Mouse (Mus musculus): Measurements from ENCODE around the gene Matn1.

Matn1 gene

DNA sequence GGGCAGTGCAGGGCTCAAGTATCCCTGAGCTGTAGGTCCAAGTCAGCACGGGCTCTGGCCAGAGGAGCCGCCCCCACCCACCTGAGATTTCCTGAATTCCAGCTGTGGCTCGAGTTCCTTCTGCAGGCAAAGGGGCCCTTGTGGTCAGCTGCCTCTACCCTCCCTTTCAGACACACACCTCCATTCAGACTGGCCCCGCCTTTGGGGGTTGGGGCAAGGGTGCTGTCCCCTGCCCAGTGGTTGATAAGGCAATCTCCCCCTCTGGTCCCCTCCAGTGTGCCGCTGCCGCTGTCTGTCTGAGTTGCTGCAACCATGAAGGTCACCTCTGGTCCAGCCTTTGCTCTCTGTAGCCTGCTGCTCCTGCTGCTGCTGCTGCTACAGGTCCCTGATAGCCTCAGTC, at the start of gene Matn1:
Gene Matn1 (plus strand): TSS at position 274 of the 400 bp plus-strand sequence.
- no peak for DNase-seq (ENCODE audit: low read depth, low spot score)

GRCm38 (mm10) chr4:130895701-130896100, 48.5 kb upstream of the Matn1 start:
- DNase-seq (ENCODE audit: low read depth, low spot score), result no peak

- DNase-seq (ENCODE audit: low read depth, low spot score), result peak; percentile 60
These were observed 47.8 kb upstream of the Matn1 start for GRCm38 (mm10) chr4:130896372-130896771.

- DNase-seq (ENCODE audit: low read depth, low spot score), result no peak
These were observed 44.8 kb upstream of the Matn1 start for GRCm38 (mm10) chr4:130899383-130899781.

DNA sequence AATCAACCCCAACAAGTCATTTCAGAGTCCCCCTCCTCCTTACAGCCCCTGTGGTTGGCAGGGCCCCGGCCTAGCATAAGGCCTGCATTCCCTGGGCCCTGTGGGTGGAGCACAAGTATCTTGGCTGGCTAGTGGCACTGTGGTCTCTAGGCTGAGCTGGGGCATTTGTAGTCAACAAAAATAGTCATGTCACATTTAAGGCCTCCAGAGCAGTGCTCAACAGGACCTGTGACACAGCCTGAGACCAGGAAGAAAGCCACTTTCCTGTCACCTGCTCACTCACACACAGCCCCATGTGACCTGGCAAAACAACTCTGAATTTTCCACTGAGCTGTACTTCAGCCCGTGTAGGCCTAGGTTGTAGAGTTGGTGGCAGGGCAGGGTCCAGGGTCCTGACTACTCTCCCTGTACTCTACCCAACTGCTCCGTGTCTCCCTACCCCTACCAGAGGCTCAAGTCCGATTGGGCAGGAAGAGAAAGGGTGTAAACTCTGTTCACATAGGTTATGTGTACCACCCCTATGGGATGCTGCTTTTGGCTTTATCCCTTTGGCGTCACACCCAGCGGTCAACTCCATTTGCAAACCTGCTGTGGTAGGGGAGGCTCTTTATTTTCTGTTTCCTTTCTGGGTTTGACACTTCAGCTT, 44.3 kb upstream of the Matn1 start:
- no peak for DNase-seq (ENCODE audit: low read depth, low spot score)

DNA sequence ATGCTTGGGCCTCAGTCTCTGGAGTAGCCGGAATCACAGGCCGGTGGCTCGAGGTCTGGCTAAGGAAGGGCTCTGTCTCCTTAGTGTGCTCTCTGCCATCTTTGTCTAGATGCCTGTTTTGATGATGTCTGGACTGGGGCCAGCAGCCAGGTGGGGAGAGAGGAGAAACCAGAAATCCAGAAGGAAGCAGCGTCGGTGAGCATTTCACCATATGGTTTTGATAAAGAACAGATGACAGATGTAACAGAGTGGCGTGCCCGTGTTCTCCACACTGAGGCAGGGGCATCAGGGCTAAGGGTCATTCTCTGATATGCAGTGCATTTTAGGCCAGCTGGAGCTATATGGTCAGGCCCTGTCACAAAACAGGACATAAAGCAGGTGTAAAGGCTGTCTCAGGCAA, 43.4 kb upstream of the Matn1 start:
- no peak for DNase-seq (ENCODE audit: low read depth, low spot score)

DNA sequence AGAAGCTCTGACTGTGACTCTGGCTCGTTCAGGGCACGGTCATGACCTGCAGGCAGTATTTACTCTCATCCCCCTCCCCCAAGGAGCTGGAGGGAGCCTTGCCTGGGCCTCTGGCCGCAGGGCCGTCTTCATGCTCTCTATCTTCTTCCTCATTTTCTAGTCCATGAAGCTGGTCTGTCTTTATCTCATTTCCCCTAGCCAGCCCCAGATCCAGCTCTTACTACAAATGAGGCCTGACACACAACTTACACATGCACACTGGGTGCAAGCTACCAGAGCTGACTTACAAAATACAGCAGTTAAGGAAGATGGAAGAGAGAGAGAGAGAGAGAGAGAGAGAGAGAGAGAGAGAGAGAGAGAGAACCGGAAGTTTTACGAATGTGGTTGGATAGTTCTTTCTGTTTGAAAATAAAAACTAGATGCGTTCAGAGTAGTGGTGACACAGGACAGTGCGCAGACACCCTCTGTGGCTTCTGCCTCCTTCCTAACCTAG, 41.9 kb upstream of the Matn1 start:
- DNase-seq (ENCODE audit: low read depth, low spot score), result no peak

- DNase-seq (ENCODE audit: low read depth, low spot score), result no peak
These were observed 39.2 kb upstream of the Matn1 start for GRCm38 (mm10) chr4:130905025-130905424.

DNA sequence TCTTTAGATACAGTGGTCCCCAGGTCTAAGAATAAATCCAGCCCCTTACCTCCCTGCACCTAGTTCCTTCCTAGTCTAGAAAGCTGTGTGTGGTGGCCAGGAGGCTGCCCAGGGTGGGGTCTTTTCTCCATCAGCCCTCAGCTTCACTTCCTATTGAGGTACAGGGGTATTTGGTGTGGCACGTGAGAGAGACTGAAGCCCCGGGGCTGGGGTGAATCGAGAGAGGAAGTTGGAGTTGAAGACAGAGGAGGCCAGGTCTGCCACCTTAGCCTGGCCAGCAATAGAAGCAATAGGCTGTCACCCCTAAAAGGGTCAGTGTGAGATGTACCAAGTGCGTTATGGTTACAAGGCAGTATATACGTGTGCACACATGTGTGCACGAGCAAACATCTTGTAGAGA, 38.3 kb upstream of the Matn1 start:
- no peak for DNase-seq (ENCODE audit: low read depth, low spot score)

DNA sequence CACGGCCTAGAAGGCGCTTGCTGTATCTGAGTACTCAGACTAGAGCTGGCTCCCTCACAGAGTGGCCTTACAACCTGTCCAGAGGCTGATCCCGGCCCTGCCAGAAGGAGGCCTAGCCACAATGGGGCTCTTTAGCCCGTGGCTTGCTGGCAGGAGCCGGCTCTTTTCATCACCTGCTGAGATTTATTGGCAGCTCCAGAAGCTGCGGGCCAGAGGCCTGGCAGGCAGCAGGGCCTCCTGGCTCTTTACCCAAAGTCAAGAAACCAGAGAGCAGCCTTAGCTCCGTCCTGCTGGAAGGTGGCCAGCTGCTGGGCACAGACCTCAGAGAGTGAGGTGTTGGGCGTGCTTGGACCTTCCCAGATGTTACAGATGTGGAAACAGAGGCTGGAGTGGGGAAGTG, 37.9 kb upstream of the Matn1 start:
- no peak for DNase-seq (ENCODE audit: low read depth, low spot score)

- no peak for DNase-seq (ENCODE audit: low read depth, low spot score)
These were observed 36.8 kb upstream of the Matn1 start for GRCm38 (mm10) chr4:130907200-130908069.

DNA sequence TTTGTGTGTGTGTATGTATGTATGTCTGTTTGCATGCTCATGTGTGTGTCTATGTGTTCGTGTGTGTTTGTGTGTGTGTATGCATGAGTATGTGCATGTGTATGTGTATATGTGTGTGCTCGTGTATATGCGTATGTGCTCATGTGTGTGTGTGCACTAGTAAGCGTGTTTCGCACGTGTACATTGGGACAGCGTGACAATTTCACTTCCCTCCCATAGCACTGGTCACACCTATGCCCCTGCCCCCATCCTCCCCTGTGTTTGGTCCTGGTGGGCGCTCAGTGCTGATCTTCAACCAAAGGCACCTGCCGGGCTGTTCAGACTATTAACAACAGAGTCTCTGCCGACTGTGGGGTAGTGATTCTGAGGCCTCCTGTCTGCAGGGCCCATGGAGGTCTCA, 36.1 kb upstream of the Matn1 start:
- DNase-seq (ENCODE audit: low read depth, low spot score), result no peak

GRCm38 (mm10) chr4:130909167-130909874, 34.9 kb upstream of the Matn1 start:
- DNase-seq (ENCODE audit: low read depth, low spot score), result no peak

DNA sequence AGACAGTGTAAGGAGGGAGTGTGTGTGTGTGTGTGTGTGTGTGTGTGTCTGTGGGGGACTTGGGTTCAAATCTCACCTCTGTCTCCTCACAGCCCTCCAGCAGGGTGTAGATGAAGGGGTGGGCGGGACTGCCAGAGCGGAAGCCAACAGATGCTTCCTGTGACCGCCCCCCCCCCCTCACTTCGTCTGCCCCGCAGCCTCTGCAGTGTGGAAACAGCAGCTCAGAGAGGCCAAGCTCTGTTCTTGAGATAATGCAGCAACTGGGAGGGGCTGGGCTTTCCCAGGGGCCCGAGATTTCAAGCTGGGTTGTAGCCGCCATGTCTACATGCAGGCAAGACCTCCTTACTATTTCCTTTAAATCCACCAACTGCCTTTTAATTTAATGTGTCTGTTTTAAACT, 33.5 kb upstream of the Matn1 start:
- no peak for DNase-seq (ENCODE audit: low read depth, low spot score)

DNA sequence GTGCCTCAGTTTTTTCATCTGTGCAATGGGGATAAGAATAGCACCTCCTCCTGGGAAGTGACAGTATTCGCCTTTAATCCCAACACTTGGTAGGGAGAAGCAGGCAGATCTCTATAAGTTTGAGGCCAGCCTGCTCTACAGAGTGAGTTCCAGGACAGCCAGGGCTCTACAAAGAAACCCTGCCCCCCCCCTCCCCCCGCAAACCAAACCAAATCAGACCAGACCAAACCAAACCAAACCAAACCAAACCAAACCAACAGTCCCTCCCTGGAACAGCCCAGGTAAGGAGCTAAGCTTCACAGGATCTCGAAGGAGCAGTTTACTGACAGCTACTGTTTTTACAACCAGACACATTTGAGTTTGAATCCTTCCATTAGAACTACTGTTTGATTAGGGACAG, 31.6 kb upstream of the Matn1 start:
- no peak for DNase-seq (ENCODE audit: low read depth, low spot score)

GRCm38 (mm10) chr4:130913077-130913476, 31.1 kb upstream of the Matn1 start, which contains the start of gene Laptm5:
Gene Laptm5, plus strand, starts transcription at chr4:130913125.
- DNase-seq (ENCODE audit: low read depth, low spot score), result no peak

- no peak for DNase-seq (ENCODE audit: low read depth, low spot score)
These were observed 30.7 kb upstream of the Matn1 start for GRCm38 (mm10) chr4:130913511-130913910.

DNA sequence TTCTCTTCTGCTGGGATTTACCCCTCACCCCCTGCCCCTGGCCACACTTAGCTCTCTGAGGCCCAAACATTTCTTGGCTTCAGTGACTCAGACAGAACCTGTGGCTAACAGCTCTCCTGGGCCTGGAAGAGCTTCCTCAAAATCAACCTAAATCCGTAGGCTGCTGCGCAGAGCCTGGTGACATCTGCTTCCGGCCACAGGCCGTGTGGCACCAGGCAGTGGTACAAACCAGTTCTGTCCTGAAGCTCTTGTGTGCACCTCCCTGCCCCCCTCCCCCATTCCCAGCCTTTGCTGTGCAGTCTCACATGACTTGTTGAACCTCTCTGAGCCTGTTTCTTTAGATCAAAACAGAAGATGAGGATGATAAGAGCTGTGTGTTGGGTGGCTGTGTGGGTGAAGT, 30.2 kb upstream of the Matn1 start:
- no peak for DNase-seq (ENCODE audit: low read depth, low spot score)

DNA sequence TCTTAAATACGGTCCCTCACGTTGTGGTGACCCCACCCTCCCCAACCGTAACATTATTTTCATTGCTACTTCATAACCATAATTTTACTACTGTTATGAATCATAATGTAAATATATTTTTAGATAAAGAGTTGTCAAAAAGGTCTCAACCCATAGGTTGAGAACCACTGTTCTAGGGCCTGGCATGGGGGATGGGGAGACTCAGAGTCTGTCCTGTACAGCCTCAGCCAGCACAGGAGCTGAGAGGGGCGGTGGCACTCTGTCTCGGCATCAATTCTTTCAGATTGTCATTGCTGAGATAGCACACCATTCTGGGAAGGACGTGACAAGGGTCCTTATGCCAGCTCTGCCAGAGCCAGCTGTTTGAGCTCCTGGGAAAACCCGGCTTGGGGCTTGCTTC, 29.7 kb upstream of the Matn1 start:
- no peak for DNase-seq (ENCODE audit: low read depth, low spot score)

GRCm38 (mm10) chr4:130915006-130915667, 29.0 kb upstream of the Matn1 start:
- no peak for DNase-seq (ENCODE audit: low read depth, low spot score)

DNA sequence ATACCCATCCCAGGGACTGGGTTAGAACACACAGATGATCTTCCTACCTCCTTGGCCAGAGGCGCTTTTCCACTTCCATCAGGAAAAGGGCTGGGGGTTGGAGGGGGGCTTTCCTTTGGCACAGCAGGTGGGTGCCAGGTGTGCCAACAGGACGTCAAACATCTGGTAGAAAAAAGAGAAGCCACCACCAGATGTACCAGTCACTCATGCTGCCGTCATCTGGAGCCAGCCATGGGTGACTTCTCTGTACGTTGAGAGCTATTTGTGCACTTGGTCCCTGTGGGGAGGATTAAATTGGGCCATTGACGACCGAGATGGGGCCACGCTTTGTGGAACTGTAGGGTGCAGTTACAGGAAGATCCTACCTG, 28.5 kb upstream of the Matn1 start:
- no peak for DNase-seq (ENCODE audit: low read depth, low spot score)

- no peak for DNase-seq (ENCODE audit: low read depth, low spot score)
These were observed 27.5 kb upstream of the Matn1 start for GRCm38 (mm10) chr4:130916639-130917038.
